15 mouse cellular contexts compared by ENCODE assay signal in the genomic region with DNA sequence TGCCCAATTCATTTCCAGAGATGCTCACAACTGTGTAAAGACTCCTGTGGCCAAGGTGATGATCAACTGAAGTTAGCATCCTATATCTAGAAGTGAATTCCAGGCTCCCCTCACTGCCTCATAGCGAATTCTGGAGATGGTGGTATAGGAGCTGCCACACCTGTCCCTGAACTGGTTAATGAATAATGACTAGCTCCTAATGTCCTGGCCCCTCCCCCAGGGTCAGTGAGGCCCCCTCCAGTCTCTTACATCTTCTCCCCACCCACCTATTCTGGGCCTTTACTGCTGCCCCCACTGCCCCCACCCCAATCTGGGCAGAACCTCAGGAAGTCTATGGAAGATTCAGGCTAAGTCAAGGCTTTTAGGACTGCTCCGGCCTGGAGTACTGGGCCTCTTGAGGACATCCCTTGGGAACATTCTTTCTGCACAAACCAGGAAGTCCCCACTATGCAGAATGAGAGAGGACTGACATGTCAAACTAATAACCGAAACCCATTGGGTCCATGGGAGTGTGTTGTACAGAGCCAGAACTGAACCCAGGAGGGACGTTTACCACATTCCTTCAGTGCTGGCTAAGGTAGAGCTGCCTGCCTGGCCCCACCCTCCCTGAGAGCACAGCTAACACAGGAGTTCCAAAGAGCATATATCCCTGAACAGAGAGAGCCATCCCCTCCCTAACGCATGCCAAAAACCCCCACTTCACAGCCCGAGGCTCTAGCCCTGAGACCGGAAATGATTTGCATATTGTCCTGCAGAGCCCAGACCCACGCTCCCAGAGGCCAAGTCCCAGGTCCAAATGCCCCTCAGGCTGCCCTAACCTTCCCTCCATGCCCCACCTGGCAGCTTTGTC. TPM values are rescaled to one million over a fixed set of nuclear protein-coding genes. Genes with fewer than 3 reads are reported as not detected.
DNase-seq lines count a peak whose midpoint lies in the region; ATAC-seq and TF ChIP-seq lines count a peak whose summit lies in the region.
"Had no signal": no experiment of that assay in that cellular context is flagged by ENCODE, and none has a peak within 500 bp of the region (broad histone marks: within the 10 kb centered on the region; RNA-seq: fewer than 3 reads in every experiment).

No protein-coding gene starts in this region.

- H3K9me3 ChIP-seq in heart, embryonic 15.5 days (replicated peaks), result no peaks in the 10 kb centered on the region
- no peaks in the 10 kb centered on the region for H3K9me3 ChIP-seq in lung, embryonic 14.5 days (ENCODE audit: low read depth, low read length)
- no peaks in the 10 kb centered on the region for H3K9me3 ChIP-seq in stomach, postnatal 0 days (ENCODE audit: control insufficient read depth, low read length)
- H3K9me3 ChIP-seq: limb, embryonic 15.5 days; midbrain, embryonic 12.5 days had no signal

- no peak for TF ChIP-seq EP300 in stomach, postnatal 0 days (optimal IDR thresholded peaks at IDR 0.05)

- WGBS in heart, embryonic 15.5 days, result 32% methylated on average over 8 of the region's 8 CpGs
- 25% methylated on average over 8 of the region's 8 CpGs for WGBS in lung, embryonic 14.5 days
- 27% methylated on average over 8 of the region's 8 CpGs for WGBS in stomach, postnatal 0 days

- H3K9ac ChIP-seq in heart, embryonic 15.5 days, result no peak overlapping the region
- 0 out of 2 replicates have a peak overlapping the region, but pooled peaks have one; percentile 28 for H3K9ac ChIP-seq in lung, embryonic 14.5 days
- H3K9ac ChIP-seq in stomach, postnatal 0 days (ENCODE audit: low read length), result no peak overlapping the region
- H3K9ac ChIP-seq: forebrain, postnatal 0 days; limb, embryonic 15.5 days; midbrain, embryonic 12.5 days had no signal

- no peak for TF ChIP-seq CTCF in lung, embryonic 14.5 days (IDR thresholded peaks at IDR 0.05; ENCODE audit: low read depth)
- no peak for TF ChIP-seq CTCF in stomach, postnatal 0 days (IDR thresholded peaks at IDR 0.05; ENCODE audit: low read depth)

- H3K4me2 ChIP-seq in heart, embryonic 15.5 days, result no peak overlapping the region
- no peak overlapping the region for H3K4me2 ChIP-seq in lung, embryonic 14.5 days
- no peak overlapping the region for H3K4me2 ChIP-seq in stomach, postnatal 0 days (replicated peaks; ENCODE audit: low read depth)
- H3K4me2 ChIP-seq: limb, embryonic 15.5 days; midbrain, embryonic 12.5 days had no signal

- no peaks in the 10 kb centered on the region for H3K27me3 ChIP-seq in heart, embryonic 15.5 days
- no peaks in the 10 kb centered on the region for H3K27me3 ChIP-seq in lung, embryonic 14.5 days (ENCODE audit: insufficient read depth, low read length)
- no peaks in the 10 kb centered on the region for H3K27me3 ChIP-seq in stomach, postnatal 0 days (ENCODE audit: control insufficient read depth, insufficient read depth, low read length)
- H3K27me3 ChIP-seq: limb, embryonic 15.5 days; midbrain, embryonic 12.5 days had no signal

- no peak overlapping the region for H3K4me3 ChIP-seq in heart, embryonic 15.5 days
- H3K4me3 ChIP-seq in lung, embryonic 14.5 days (ENCODE audit: low read depth, low read length), result no peak overlapping the region
- H3K4me3 ChIP-seq in stomach, postnatal 0 days (ENCODE audit: low read depth, low read length), result no peak overlapping the region
- H3K4me3 ChIP-seq: limb, embryonic 15.5 days; midbrain, embryonic 12.5 days had no signal

- DNase-seq in heart, adult 18-20 months, result no peak
- peak; percentile 36 for DNase-seq in lung, embryonic 14.5 days
- DNase-seq in lung, postnatal 36 days, result no peak
- peak; percentile 37 for DNase-seq in kidney, postnatal 14 days
- DNase-seq in stomach, postnatal 0 days (ENCODE audit: low spot score), result peak; percentile 52
- DNase-seq in T-cell, adult 2 months (ENCODE audit: low spot score), result no peak
- DNase-seq: adrenal gland, postnatal 14 days; forebrain, postnatal 0 days; gastrocnemius, postnatal 36 days; thymus, postnatal 25 days had no signal

- H3K36me3 ChIP-seq in heart, embryonic 15.5 days, result no peaks in the 10 kb centered on the region
- H3K36me3 ChIP-seq in lung, embryonic 14.5 days (ENCODE audit: insufficient read depth), result no peaks in the 10 kb centered on the region
- H3K36me3 ChIP-seq in stomach, postnatal 0 days (ENCODE audit: control insufficient read depth, insufficient read depth, low read length), result no peaks in the 10 kb centered on the region
- H3K36me3 ChIP-seq: limb, embryonic 15.5 days; midbrain, embryonic 12.5 days had no signal

- no peak for ATAC-seq in heart, embryonic 15.5 days (replicated peaks; ENCODE audit: insufficient number of reproducible peaks, insufficient read depth, low FRiP score, low read depth)
- ATAC-seq in lung, embryonic 14.5 days (ENCODE audit: insufficient read depth), result 0 out of 2 replicates have a peak, but pooled peaks have one; percentile 29
- 0 out of 2 replicates have a peak, but pooled peaks have one; percentile 10 for ATAC-seq in stomach, postnatal 0 days (ENCODE audit: low FRiP score, low TSS enrichment)
- ATAC-seq: forebrain, postnatal 0 days; inflammation-experienced regulatory T-cells, adult 6 months had no signal

- peaks cover 76% of the 10 kb centered on the region for H3K4me1 ChIP-seq in heart, embryonic 15.5 days (replicated peaks)
- peaks cover 26% of the 10 kb centered on the region for H3K4me1 ChIP-seq in lung, embryonic 14.5 days (ENCODE audit: insufficient read depth)
- H3K4me1 ChIP-seq in stomach, postnatal 0 days (replicated peaks; ENCODE audit: control insufficient read depth, insufficient read depth), result peaks cover 14% of the 10 kb centered on the region
- H3K4me1 ChIP-seq: midbrain, embryonic 12.5 days had no signal

- peak overlapping the region; percentile 84 for H3K27ac ChIP-seq in heart, embryonic 15.5 days
- H3K27ac ChIP-seq in lung, embryonic 14.5 days (ENCODE audit: low read depth), result peak overlapping the region; percentile 33; the same call in 1 of the 2 replicates
- H3K27ac ChIP-seq in stomach, postnatal 0 days (replicated peaks), result peak overlapping the region; percentile 87
- H3K27ac ChIP-seq: limb, embryonic 15.5 days; midbrain, embryonic 12.5 days had no signal

RNA-seq across cellular contexts. Expression of a gene that starts 11.6 kb away (rescaled TPM):
- 0.60 and 1.0 TPM in 2 replicates for polyA plus RNA-seq in heart, embryonic 15.5 days (2015; fragmentation: Nextera tagmentation; extraction: Ambion mirVana)
- total RNA-seq in heart, adult 18-20 months (2021), result not detected
- polyA plus RNA-seq in lung, embryonic 14.5 days (2014; fragmentation: Nextera tagmentation; extraction: Ambion mirVana), result 0.13 TPM in 1 of 2 replicates, not detected in the other
- polyA plus RNA-seq in stomach, postnatal 0 days (2015; fragmentation: Nextera tagmentation; extraction: Ambion mirVana), result 0.24 and 0.45 TPM in 2 replicates
- total RNA-seq: common myeloid progenitor, adult 5-6 weeks; gastrocnemius, postnatal 36 days had no signal
- polyA plus RNA-seq: inflammation-experienced regulatory T-cells, adult 6 months had no signal

RNA-seq across cellular contexts. Expression of a gene that starts 12.3 kb away (rescaled TPM):
- 0.96 and 1.2 TPM in 2 replicates for polyA plus RNA-seq in heart, embryonic 15.5 days (2015; fragmentation: Nextera tagmentation; extraction: Ambion mirVana)
- total RNA-seq in heart, adult 18-20 months (2021), result 1 to 10 TPM; 1.3 to 2.1 TPM
- 2.4 TPM in 2 replicates for polyA plus RNA-seq in lung, embryonic 14.5 days (2014; fragmentation: Nextera tagmentation; extraction: Ambion mirVana)
- 8.9 and 10.9 TPM in 2 replicates for polyA plus RNA-seq in stomach, postnatal 0 days (2015; fragmentation: Nextera tagmentation; extraction: Ambion mirVana)
- polyA plus RNA-seq: inflammation-experienced regulatory T-cells, adult 6 months had no signal

RNA-seq across cellular contexts. Expression of a gene that starts 48.4 kb away (rescaled TPM):
- 1.7 TPM in 2 replicates for polyA plus RNA-seq in heart, embryonic 15.5 days (2015; fragmentation: Nextera tagmentation; extraction: Ambion mirVana)
- total RNA-seq in heart, adult 18-20 months (2021), result under 1 TPM in 1 of 2 experiments, not detected in 1; 0.42 TPM
- 1.6 and 1.7 TPM in 2 replicates for polyA plus RNA-seq in lung, embryonic 14.5 days (2014; fragmentation: Nextera tagmentation; extraction: Ambion mirVana)
- polyA plus RNA-seq in stomach, postnatal 0 days (2015; fragmentation: Nextera tagmentation; extraction: Ambion mirVana), result 5.4 and 6.7 TPM in 2 replicates
- total RNA-seq: forebrain, postnatal 0 days; gastrocnemius, postnatal 36 days had no signal
- polyA plus RNA-seq: inflammation-experienced regulatory T-cells, adult 6 months had no signal

RNA-seq across cellular contexts. Expression of a gene that starts 53.3 kb away (rescaled TPM):
- 17.0 and 20.5 TPM in 2 replicates for polyA plus RNA-seq in heart, embryonic 15.5 days (2015; fragmentation: Nextera tagmentation; extraction: Ambion mirVana)
- 10 to 100 TPM; 10.2 to 10.4 TPM for total RNA-seq in heart, adult 18-20 months (2021)
- 22.1 and 26.8 TPM in 2 replicates for polyA plus RNA-seq in lung, embryonic 14.5 days (2014; fragmentation: Nextera tagmentation; extraction: Ambion mirVana)
- polyA plus RNA-seq in stomach, postnatal 0 days (2015; fragmentation: Nextera tagmentation; extraction: Ambion mirVana), result 11.0 and 11.1 TPM in 2 replicates

RNA-seq across cellular contexts. Expression of a gene that starts 56.1 kb away (rescaled TPM):
- polyA plus RNA-seq in heart, embryonic 15.5 days (2015; fragmentation: Nextera tagmentation; extraction: Ambion mirVana), result 369 and 456 TPM in 2 replicates
- total RNA-seq in heart, adult 18-20 months (2021), result 10 to 100 TPM; 83.3 to 87.1 TPM
- polyA plus RNA-seq in lung, embryonic 14.5 days (2014; fragmentation: Nextera tagmentation; extraction: Ambion mirVana), result 289 and 308 TPM in 2 replicates
- polyA plus RNA-seq in stomach, postnatal 0 days (2015; fragmentation: Nextera tagmentation; extraction: Ambion mirVana), result 219 and 242 TPM in 2 replicates

Comparison
In these comparisons a context has a peak if more than half of its experiments do, and no peak if none do; other contexts are left out.
1. DNase-seq: peak in lung, embryonic 14.5 days (single experiment), kidney, postnatal 14 days (single experiment) and stomach, postnatal 0 days (single experiment); none in heart, adult 18-20 months (0 of 2), lung, postnatal 36 days (single experiment) and T-cell, adult 2 months (single experiment).
2. H3K27ac ChIP-seq: peak in every context shown above with its lines; median percentile 87 in stomach, postnatal 0 days; 84 in heart, embryonic 15.5 days; 33 in lung, embryonic 14.5 days.